Mouse (Mus musculus) myocyte (in vitro differentiated cells): ENCODE measurements around the gene Sh3bgr. TPM values are rescaled to one million over a fixed set of nuclear protein-coding genes. Genes with fewer than 3 reads are reported as not detected.
A peak's percentile ranks its signal among the peaks of the same experiment; 100 is the strongest.

Source experiments
- H3K27me3 ChIP-seq: one replicate; pipeline ENCODE4 v1.6.1; 2011; ENCODE audit not compliant: control insufficient read depth, insufficient read depth, insufficient read length
- H3K36me3 ChIP-seq: one replicate; pipeline ENCODE4 v1.6.1; 2011; ENCODE audit not compliant: control insufficient read depth, insufficient read depth
- H3K4me2 ChIP-seq: one replicate; pipeline ENCODE4 v1.6.1; 2011; ENCODE audit warnings: low read depth, control low read depth
- H3K4me3 ChIP-seq: one replicate; pipeline ENCODE4 v1.5.1; 2011; ENCODE audit warnings: mild to moderate bottlenecking, control low read depth, moderate library complexity
- H3K79me2 ChIP-seq: one replicate; pipeline ENCODE4 v1.6.1; 2011; ENCODE audit not compliant: control insufficient read depth, insufficient read depth
- H3ac ChIP-seq: one replicate; pipeline ENCODE4 v1.6.1; 2011; ENCODE audit not compliant: control insufficient read depth, insufficient read length
- CEBPB ChIP-seq: IDR thresholded peaks from 2 replicates; pipeline ENCODE4 v1.6.1; 2011; ENCODE audit warnings: mild to moderate bottlenecking, moderate library complexity; ENCODE audit not compliant: poor library complexity, insufficient read depth, severe bottlenecking
- E2F4 ChIP-seq: IDR thresholded peaks from one replicate; pipeline ENCODE4 v1.6.1; 2011; ENCODE audit warnings: mild to moderate bottlenecking, control low read depth, moderate library complexity; ENCODE audit not compliant: insufficient read depth
- MAX ChIP-seq: IDR thresholded peaks from one replicate; pipeline ENCODE4 v1.6.1; 2011; ENCODE audit warnings: low read depth, mild to moderate bottlenecking, control low read depth
- MYOD1 ChIP-seq, 3 experiments: IDR thresholded peaks; one replicate each; pipeline ENCODE4 v1.6.1; 2011; ENCODE audit warnings: control low read depth in 2 of 3, low read depth in 2 of 3, mild to moderate bottlenecking in 2 of 3, moderate library complexity in 1 of 3; ENCODE audit not compliant: insufficient read length in 2 of 3, control insufficient read depth in 1 of 3
- MYOG ChIP-seq, 3 experiments: IDR thresholded peaks; one replicate each; pipeline ENCODE4 v1.6.1; 2011; ENCODE audit warnings: control low read depth in 2 of 3, low read depth in 2 of 3, mild to moderate bottlenecking in 2 of 3; ENCODE audit not compliant: insufficient read length in 2 of 3, control insufficient read depth in 1 of 3, insufficient read depth in 1 of 3
- POLR2A ChIP-seq: IDR thresholded peaks from one replicate; pipeline ENCODE4 v1.6.1; 2011; ENCODE audit warnings: low read depth, mild to moderate bottlenecking, control low read depth, moderate library complexity; ENCODE audit not compliant: insufficient read length
- POLR2AphosphoS2 ChIP-seq: IDR thresholded peaks from one replicate; pipeline ENCODE4 v1.6.1; 2011; ENCODE audit warnings: low read depth, control low read depth; ENCODE audit not compliant: insufficient read length
- REST ChIP-seq: IDR thresholded peaks from one replicate; pipeline ENCODE4 v1.6.1; 2011; ENCODE audit warnings: mild to moderate bottlenecking, control low read depth, moderate library complexity; ENCODE audit not compliant: insufficient read depth, insufficient read length
- SRF ChIP-seq: IDR thresholded peaks from one replicate; pipeline ENCODE4 v1.6.1; 2011; ENCODE audit warnings: low read depth; ENCODE audit not compliant: control insufficient read depth, insufficient read length
- TCF12 ChIP-seq: IDR thresholded peaks from one replicate; pipeline ENCODE4 v1.6.1; 2011; ENCODE audit warnings: mild to moderate bottlenecking, control low read depth; ENCODE audit not compliant: poor library complexity, insufficient read depth, severe bottlenecking
- TCF3 ChIP-seq: IDR thresholded peaks from one replicate; pipeline ENCODE4 v1.6.1; 2011; ENCODE audit warnings: low read depth, control low read depth; ENCODE audit not compliant: insufficient read length
- USF1 ChIP-seq: IDR thresholded peaks from one replicate; pipeline ENCODE4 v1.6.1; 2011; ENCODE audit warnings: low read depth, mild to moderate bottlenecking, control low read depth, moderate library complexity
- polyA plus RNA-seq: library from polyadenylated mRNA; unstranded; fragments of >200 nt; fragmentation: generic; extraction: Trizol; gene quantifications from one replicate; pipeline ENCODE4 v1.2.1, GENCODE M21; 2012; ENCODE audit warnings: missing spikeins

Gene Sh3bgr
- polyA plus RNA-seq = 32.7 TPM

GRCm38 (mm10) chr16:96199913-96200701 is at the start of gene Sh3bgr:
Gene Sh3bgr, plus strand, starts transcription at chr16:96200450.
- H3K27me3 ChIP-seq = no peaks in the 10 kb centered on the region
- no peak within 1 kb of the TSS for H3ac ChIP-seq
- H3K79me2 ChIP-seq = no peaks in the 10 kb centered on the region
- TF ChIP-seq MYOD1 (IDR thresholded peaks at IDR 0.05; ENCODE audit: control insufficient read depth in 1 of 3, insufficient read length in 2 of 3, low read depth in 2 of 3) (peak; percentile 89 to 98 (median 89)), MYOG (IDR thresholded peaks at IDR 0.05; ENCODE audit: control insufficient read depth in 1 of 3, insufficient read depth in 1 of 3, insufficient read length in 2 of 3, low read depth in 2 of 3) (peak; percentile 33 to 80 (median 68)), SRF (peak; percentile 31), REST (no peak)
- H3K36me3 ChIP-seq = no peaks in the 10 kb centered on the region
- H3K4me2 ChIP-seq = peak within 1 kb of the TSS; percentile 93
- peak within 1 kb of the TSS; percentile 19 for H3K4me3 ChIP-seq

- Histone ChIP-seq H3K4me2 (peak overlapping the region; percentile 71), H3K27me3 (no peaks in the 10 kb centered on the region), H3K79me2 (peaks cover 39% of the 10 kb centered on the region), H3ac (no peak overlapping the region), H3K36me3 (no peaks in the 10 kb centered on the region), H3K4me3 (no peak overlapping the region)
- peak in 1 of 3 experiments; percentile 3 for TF ChIP-seq MYOD1 (IDR thresholded peaks at IDR 0.05; ENCODE audit: control insufficient read depth in 1 of 3, insufficient read length in 2 of 3, low read depth in 2 of 3)
- TF ChIP-seq USF1 = no peak
Observed at GRCm38 (mm10) chr16:96150995-96151394, 49.3 kb upstream of the Sh3bgr start.

GRCm38 (mm10) chr16:96151551-96151950 is 48.7 kb upstream of the Sh3bgr start:
- H3K27me3 ChIP-seq = no peaks in the 10 kb centered on the region
- no peaks in the 10 kb centered on the region for H3K36me3 ChIP-seq
- H3ac ChIP-seq = no peak overlapping the region
- peaks cover 34% of the 10 kb centered on the region for H3K79me2 ChIP-seq
- H3K4me3 ChIP-seq = no peak overlapping the region
- no peak for TF ChIP-seq POLR2A
- TF ChIP-seq SRF = peak; percentile 27
- TF ChIP-seq USF1 = no peak
- peak; percentile 14 for TF ChIP-seq TCF3
- peak in 2 of 3 experiments; percentile 54 to 73 for TF ChIP-seq MYOD1 (IDR thresholded peaks at IDR 0.05; ENCODE audit: control insufficient read depth in 1 of 3, insufficient read length in 2 of 3, low read depth in 2 of 3)
- peak in 1 of 3 experiments; percentile 34 for TF ChIP-seq MYOG (IDR thresholded peaks at IDR 0.05; ENCODE audit: control insufficient read depth in 1 of 3, insufficient read depth in 1 of 3, insufficient read length in 2 of 3, low read depth in 2 of 3)
- peak overlapping the region; percentile 71 for H3K4me2 ChIP-seq

- Histone ChIP-seq H3K36me3 (no peaks in the 10 kb centered on the region), H3ac (no peak overlapping the region), H3K79me2 (peaks cover 11% of the 10 kb centered on the region), H3K4me2 (no peak overlapping the region), H3K27me3 (no peaks in the 10 kb centered on the region), H3K4me3 (no peak overlapping the region)
- TF ChIP-seq MYOD1 (IDR thresholded peaks at IDR 0.05; ENCODE audit: control insufficient read depth in 1 of 3, insufficient read length in 2 of 3, low read depth in 2 of 3) (no peak), TCF12 (no peak), MYOG (IDR thresholded peaks at IDR 0.05; ENCODE audit: control insufficient read depth in 1 of 3, insufficient read depth in 1 of 3, insufficient read length in 2 of 3, low read depth in 2 of 3) (no peak), REST (no peak), SRF (no peak), TCF3 (no peak), MAX (no peak), USF1 (no peak), E2F4 (no peak), CEBPB (no peak), POLR2A (no peak), POLR2AphosphoS2 (no peak)
Observed at GRCm38 (mm10) chr16:96154476-96154875, 45.8 kb upstream of the Sh3bgr start.

- Histone ChIP-seq H3K4me2 (no peak overlapping the region), H3K36me3 (no peaks in the 10 kb centered on the region), H3K4me3 (no peak overlapping the region), H3ac (no peak overlapping the region), H3K79me2 (no peaks in the 10 kb centered on the region), H3K27me3 (no peaks in the 10 kb centered on the region)
- TF ChIP-seq MYOG (IDR thresholded peaks at IDR 0.05; ENCODE audit: control insufficient read depth in 1 of 3, insufficient read depth in 1 of 3, insufficient read length in 2 of 3, low read depth in 2 of 3) (no peak), REST (no peak), POLR2A (no peak), MYOD1 (IDR thresholded peaks at IDR 0.05; ENCODE audit: control insufficient read depth in 1 of 3, insufficient read length in 2 of 3, low read depth in 2 of 3) (no peak), POLR2AphosphoS2 (no peak), E2F4 (no peak), CEBPB (no peak), MAX (no peak), USF1 (no peak), TCF3 (no peak), SRF (no peak), TCF12 (no peak)
Observed at GRCm38 (mm10) chr16:96156019-96156418, 44.2 kb upstream of the Sh3bgr start.
